Mouse (Mus musculus): ENCODE data around the gene Samd8. TPM values are rescaled to one million over a fixed set of nuclear protein-coding genes. Genes with fewer than 3 reads are reported as not detected.
A peak's percentile ranks its signal among the peaks of the same experiment; 100 is the strongest.

Gene Samd8
- polyA plus RNA-seq, 1 experiment = 34.2 TPM

- no peaks in the 10 kb centered on the region for H3K4me1 ChIP-seq (ENCODE audit: control insufficient read depth, insufficient read depth, low read length)
- no peaks in the 10 kb centered on the region for H3K36me3 ChIP-seq (ENCODE audit: control insufficient read depth, insufficient read depth, low read length, poor library complexity, severe bottlenecking)
- no peak for TF ChIP-seq EP300 (IDR thresholded peaks at IDR 0.05; ENCODE audit: insufficient read depth, low read depth, low read length)
- no peak for TF ChIP-seq POLR2A (IDR thresholded peaks at IDR 0.05; ENCODE audit: insufficient read depth, low read length)
- TF ChIP-seq CTCF (IDR thresholded peaks at IDR 0.05; ENCODE audit: low read depth, low read length) = no peak
- no peak overlapping the region for H3K27ac ChIP-seq (ENCODE audit: insufficient read depth, low read length)
- H3K27me3 ChIP-seq (ENCODE audit: control insufficient read depth, insufficient read depth, low read length, poor library complexity, severe bottlenecking) = no peaks in the 10 kb centered on the region
- H3K4me3 ChIP-seq (ENCODE audit: low read depth, low read length) = no peak overlapping the region
- H3K9me3 ChIP-seq (replicated peaks; ENCODE audit: control insufficient read depth, insufficient read depth, low read length, poor library complexity, severe bottlenecking) = no peaks in the 10 kb centered on the region
- no peak overlapping the region for H3K9ac ChIP-seq (ENCODE audit: low read depth, poor library complexity, severe bottlenecking)
Measured at GRCm38 (mm10) chr14:21823897-21824296, 73.6 kb downstream of the Samd8 start.

GRCm38 (mm10) chr14:21824938-21825337 is 74.6 kb downstream of the Samd8 start, which contains the start of gene Vdac2:
TSS of gene Vdac2 (plus strand) at chr14:21825238.
- TF ChIP-seq POLR2A (IDR thresholded peaks at IDR 0.05; ENCODE audit: insufficient read depth, low read length) (no peak), CTCF (IDR thresholded peaks at IDR 0.05; ENCODE audit: low read depth, low read length) (no peak)
- Histone ChIP-seq H3K27me3 (ENCODE audit: control insufficient read depth, insufficient read depth, low read length, poor library complexity, severe bottlenecking) (no peaks in the 10 kb centered on the region), H3K9ac (ENCODE audit: low read depth, poor library complexity, severe bottlenecking) (no peak within 1 kb of the TSS), H3K9me3 (replicated peaks; ENCODE audit: control insufficient read depth, insufficient read depth, low read length, poor library complexity, severe bottlenecking) (no peaks in the 10 kb centered on the region), H3K36me3 (ENCODE audit: control insufficient read depth, insufficient read depth, low read length, poor library complexity, severe bottlenecking) (no peaks in the 10 kb centered on the region), H3K4me3 (ENCODE audit: low read depth, low read length) (no peak within 1 kb of the TSS), H3K4me1 (ENCODE audit: control insufficient read depth, insufficient read depth, low read length) (no peaks in the 10 kb centered on the region), H3K27ac (ENCODE audit: insufficient read depth, low read length) (no peak within 1 kb of the TSS)

GRCm38 (mm10) chr14:21825786-21826491 is 75.6 kb downstream of the Samd8 start:
- TF ChIP-seq EP300 (IDR thresholded peaks at IDR 0.05; ENCODE audit: insufficient read depth, low read depth, low read length) = no peak
- TF ChIP-seq CTCF (IDR thresholded peaks at IDR 0.05; ENCODE audit: low read depth, low read length) = no peak
- no peak for TF ChIP-seq POLR2A (IDR thresholded peaks at IDR 0.05; ENCODE audit: insufficient read depth, low read length)
- H3K27me3 ChIP-seq (ENCODE audit: control insufficient read depth, insufficient read depth, low read length, poor library complexity, severe bottlenecking) = no peaks in the 10 kb centered on the region
- H3K36me3 ChIP-seq (ENCODE audit: control insufficient read depth, insufficient read depth, low read length, poor library complexity, severe bottlenecking) = no peaks in the 10 kb centered on the region
- H3K4me3 ChIP-seq (ENCODE audit: low read depth, low read length) = no peak overlapping the region
- H3K4me1 ChIP-seq (ENCODE audit: control insufficient read depth, insufficient read depth, low read length) = no peaks in the 10 kb centered on the region
- no peak overlapping the region for H3K9ac ChIP-seq (ENCODE audit: low read depth, poor library complexity, severe bottlenecking)
- no peak overlapping the region for H3K27ac ChIP-seq (ENCODE audit: insufficient read depth, low read length)
- no peaks in the 10 kb centered on the region for H3K9me3 ChIP-seq (replicated peaks; ENCODE audit: control insufficient read depth, insufficient read depth, low read length, poor library complexity, severe bottlenecking)

GRCm38 (mm10) chr14:21830876-21831767 is 80.8 kb downstream of the Samd8 start:
- Histone ChIP-seq H3K9ac (ENCODE audit: low read depth, poor library complexity, severe bottlenecking) (peak overlapping the region; percentile 81), H3K4me3 (ENCODE audit: low read depth, low read length) (peak overlapping the region; percentile 94), H3K4me1 (ENCODE audit: control insufficient read depth, insufficient read depth, low read length) (no peaks in the 10 kb centered on the region), H3K27me3 (ENCODE audit: control insufficient read depth, insufficient read depth, low read length, poor library complexity, severe bottlenecking) (no peaks in the 10 kb centered on the region), H3K27ac (ENCODE audit: insufficient read depth, low read length) (peak overlapping the region; percentile 68), H3K36me3 (ENCODE audit: control insufficient read depth, insufficient read depth, low read length, poor library complexity, severe bottlenecking) (peaks cover 25% of the 10 kb centered on the region), H3K9me3 (replicated peaks; ENCODE audit: control insufficient read depth, insufficient read depth, low read length, poor library complexity, severe bottlenecking) (no peaks in the 10 kb centered on the region)
- TF ChIP-seq POLR2A (IDR thresholded peaks at IDR 0.05; ENCODE audit: insufficient read depth, low read length) (peak; percentile 61), CTCF (IDR thresholded peaks at IDR 0.05; ENCODE audit: low read depth, low read length) (no peak), EP300 (IDR thresholded peaks at IDR 0.05; ENCODE audit: insufficient read depth, low read depth, low read length) (no peak)

- no peak for TF ChIP-seq CTCF (IDR thresholded peaks at IDR 0.05; ENCODE audit: low read depth, low read length)
- no peak for TF ChIP-seq POLR2A (IDR thresholded peaks at IDR 0.05; ENCODE audit: insufficient read depth, low read length)
- TF ChIP-seq EP300 (IDR thresholded peaks at IDR 0.05; ENCODE audit: insufficient read depth, low read depth, low read length) = no peak
- Histone ChIP-seq H3K36me3 (ENCODE audit: control insufficient read depth, insufficient read depth, low read length, poor library complexity, severe bottlenecking) (peaks cover 30% of the 10 kb centered on the region), H3K4me3 (ENCODE audit: low read depth, low read length) (peak overlapping the region; percentile 94), H3K9me3 (replicated peaks; ENCODE audit: control insufficient read depth, insufficient read depth, low read length, poor library complexity, severe bottlenecking) (no peaks in the 10 kb centered on the region), H3K27me3 (ENCODE audit: control insufficient read depth, insufficient read depth, low read length, poor library complexity, severe bottlenecking) (no peaks in the 10 kb centered on the region), H3K4me1 (ENCODE audit: control insufficient read depth, insufficient read depth, low read length) (no peaks in the 10 kb centered on the region), H3K9ac (ENCODE audit: low read depth, poor library complexity, severe bottlenecking) (peak overlapping the region; percentile 81), H3K27ac (ENCODE audit: insufficient read depth, low read length) (peak overlapping the region; percentile 45; the same call in 1 of the 2 replicates)
Measured at GRCm38 (mm10) chr14:21831830-21832403, 81.6 kb downstream of the Samd8 start.
